Mouse (Mus musculus) retina, postnatal 7 days (tissue): ENCODE measurements around the gene Ttll10.

Experiments
- DNase-seq: peaks from one replicate; pipeline ENCODE4 v3.0.0-alpha.2; 2012; ENCODE audit warnings: low read depth, low spot score

The Ttll10 gene

GRCm38 (mm10) chr4:156059261-156059660, at the start of gene Ttll10:
Ttll10 (minus strand) TSS chr4:156059414.
- no peak for DNase-seq

- DNase-seq, result no peak
Measured at GRCm38 (mm10) chr4:156103342-156103741, 44.1 kb upstream of the Ttll10 start.

GRCm38 (mm10) chr4:156101481-156101903, 42.3 kb upstream of the Ttll10 start:
- no peak for DNase-seq

- DNase-seq, result no peak
Measured at GRCm38 (mm10) chr4:156100501-156100900, 41.3 kb upstream of the Ttll10 start.

- DNase-seq, result no peak
Measured at GRCm38 (mm10) chr4:156099427-156099826, 40.2 kb upstream of the Ttll10 start.

GRCm38 (mm10) chr4:156097770-156098366, 38.7 kb upstream of the Ttll10 start:
- no peak for DNase-seq

GRCm38 (mm10) chr4:156096191-156096590, 37.0 kb upstream of the Ttll10 start:
- no peak for DNase-seq

- DNase-seq, result no peak
Measured at GRCm38 (mm10) chr4:156093758-156094157, 34.5 kb upstream of the Ttll10 start.

GRCm38 (mm10) chr4:156092765-156093164, 33.6 kb upstream of the Ttll10 start:
- no peak for DNase-seq

- no peak for DNase-seq
Measured at GRCm38 (mm10) chr4:156091236-156091635, 32.0 kb upstream of the Ttll10 start.

GRCm38 (mm10) chr4:156087398-156088087, 28.3 kb upstream of the Ttll10 start:
- no peak for DNase-seq

- no peak for DNase-seq
Measured at GRCm38 (mm10) chr4:156085256-156085655, 26.0 kb upstream of the Ttll10 start.

- DNase-seq, result no peak
Measured at GRCm38 (mm10) chr4:156084096-156084879, 25.1 kb upstream of the Ttll10 start.

GRCm38 (mm10) chr4:156083348-156083747, 24.1 kb upstream of the Ttll10 start:
- no peak for DNase-seq

- DNase-seq, result no peak
Measured at GRCm38 (mm10) chr4:156082621-156083234, 23.5 kb upstream of the Ttll10 start.

- no peak for DNase-seq
Measured at GRCm38 (mm10) chr4:156077499-156078301, 18.5 kb upstream of the Ttll10 start.

- DNase-seq, result no peak
Measured at GRCm38 (mm10) chr4:156076911-156077382, 17.7 kb upstream of the Ttll10 start.

- DNase-seq, result no peak
Measured at GRCm38 (mm10) chr4:156070716-156071115, 11.5 kb upstream of the Ttll10 start.

GRCm38 (mm10) chr4:156070276-156070675, 11.1 kb upstream of the Ttll10 start:
- no peak for DNase-seq

GRCm38 (mm10) chr4:156069701-156070100, 10.5 kb upstream of the Ttll10 start:
- no peak for DNase-seq
